In the genomic region with DNA sequence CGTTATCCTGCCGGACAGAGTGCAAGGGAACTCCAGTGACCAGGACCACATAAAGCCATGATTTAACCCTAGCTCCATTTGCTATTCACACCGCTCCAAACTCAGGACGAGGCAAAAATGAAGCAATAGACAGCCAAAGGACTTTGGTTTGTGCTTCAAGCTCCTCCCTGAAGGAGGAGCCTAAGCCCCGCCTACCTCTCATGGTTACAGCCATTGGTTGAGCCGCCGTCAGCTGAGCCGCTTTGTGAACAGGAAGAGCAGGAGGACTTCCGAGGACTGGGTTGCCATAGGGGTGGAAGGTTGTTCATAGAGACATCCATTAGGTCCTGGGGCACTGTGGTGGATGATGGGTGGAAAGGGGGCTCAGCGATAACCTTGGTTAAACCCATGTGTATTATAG, we compare ENCODE assay signal across 22 mouse cellular contexts. TPM values are rescaled to one million over a fixed set of nuclear protein-coding genes. Genes with fewer than 3 reads are reported as not detected.
"Had no signal": no experiment of that assay in that cellular context is flagged by ENCODE, and none has a peak within 500 bp of the region (broad histone marks: within the 10 kb centered on the region; RNA-seq: fewer than 3 reads in every experiment).

No protein-coding gene starts in this region.

- H3K4me1 ChIP-seq: liver, embryonic 13.5 days; midbrain, embryonic 15.5 days; neural tube, embryonic 12.5 days; neural tube, embryonic 15.5 days had no signal

- H3K4me2 ChIP-seq: kidney, embryonic 15.5 days; liver, embryonic 13.5 days; lung, embryonic 14.5 days; midbrain, embryonic 12.5 days; midbrain, embryonic 15.5 days; neural tube, embryonic 12.5 days; neural tube, embryonic 15.5 days had no signal

- H3K4me3 ChIP-seq: kidney, embryonic 15.5 days; left cerebral cortex, adult 2 months; liver, embryonic 13.5 days; midbrain, embryonic 12.5 days; midbrain, embryonic 15.5 days; neural tube, embryonic 12.5 days; neural tube, embryonic 15.5 days had no signal

- H3K36me3 ChIP-seq: kidney, embryonic 15.5 days; liver, embryonic 13.5 days had no signal

- ATAC-seq: lung, postnatal 0 days; midbrain, embryonic 15.5 days had no signal

- DNase-seq: kidney, adult 8-10 months; kidney, postnatal 10 days; kidney, postnatal 36 days; layer of hippocampus, postnatal 36 days; liver, embryonic 13.5 days; lung, embryonic 14.5 days; retina, postnatal 1 day; right cerebral cortex, postnatal 25 days; thymus, adult 18-20 months; thymus, postnatal 36 days had no signal

- H3K9me3 ChIP-seq: kidney, embryonic 15.5 days; liver, embryonic 13.5 days; midbrain, embryonic 12.5 days; midbrain, embryonic 15.5 days; neural tube, embryonic 12.5 days; neural tube, embryonic 15.5 days had no signal

- H3K27ac ChIP-seq: kidney, embryonic 15.5 days; left cerebral cortex, adult 2 months; liver, embryonic 13.5 days; macrophage; midbrain, embryonic 12.5 days; midbrain, embryonic 15.5 days; neural tube, embryonic 12.5 days; neural tube, embryonic 15.5 days had no signal

- H3K27me3 ChIP-seq: kidney, embryonic 15.5 days; liver, embryonic 13.5 days; midbrain, embryonic 12.5 days; midbrain, embryonic 15.5 days; neural tube, embryonic 12.5 days; neural tube, embryonic 15.5 days had no signal

- H3K9ac ChIP-seq: kidney, embryonic 15.5 days; liver, embryonic 13.5 days; lung, embryonic 14.5 days; midbrain, embryonic 12.5 days; midbrain, embryonic 15.5 days; neural tube, embryonic 12.5 days; neural tube, embryonic 15.5 days had no signal

RNA-seq across cellular contexts. Expression of a gene that starts 34.7 kb away (rescaled TPM):
- polyA plus RNA-seq: macrophage had no signal

RNA-seq across cellular contexts. Expression of a gene that starts 49.1 kb away (rescaled TPM):
- polyA plus RNA-seq: limb, embryonic 11.5 days; liver, embryonic 13.5 days; liver, embryonic 16.5 days; lung, embryonic 14.5 days; lung, postnatal 0 days; macrophage; neural tube, embryonic 12.5 days; neural tube, embryonic 15.5 days; spleen, adult 2 months; testis, adult 2 months had no signal
